Mouse (Mus musculus) heart, embryonic 14.5 days (tissue): ENCODE measurements around the gene Trp53i13. TPM values are rescaled to one million over a fixed set of nuclear protein-coding genes. Genes with fewer than 3 reads are reported as not detected.
A peak's percentile ranks its signal among the peaks of the same experiment; 100 is the strongest.
"Not testable (repeated sequence)": the region's sequence is repeated elsewhere in the genome, so short reads cannot be mapped to it uniquely, and the experiment has no call there.

ENCODE experiments used
- ATAC-seq: fragments of 200-750 bp; cut with Nextera tagmentation; 2 replicates; pipeline ENCODE4 v1.8.0; 2017; ENCODE audit warnings: low read depth, moderate TSS enrichment; ENCODE audit not compliant: insufficient number of reproducible peaks, insufficient read depth, low FRiP score
- H3K27ac ChIP-seq, 2 experiments: fragments of 200-500 bp in 1 of 2; fragments of 300-500 bp in 1 of 2; sonication (generic) in 1 of 2; replicated peaks in 1 of 2; 2 replicates each; pipeline ENCODE4 v1.5.1; 2012 to 2014; ENCODE audit warnings: low read depth in 2 of 2, low read length in 2 of 2, control low read depth in 1 of 2, mild to moderate bottlenecking in 1 of 2, mixed read lengths in 1 of 2; ENCODE audit not compliant: control insufficient read depth in 1 of 2, insufficient read depth in 1 of 2
- H3K27me3 ChIP-seq: fragments of 300-500 bp; sonication (generic); 2 replicates; pipeline ENCODE4 v1.6.1; 2014; ENCODE audit warnings: mild to moderate bottlenecking, low read length, control low read depth; ENCODE audit not compliant: control insufficient read depth, insufficient read depth
- H3K36me3 ChIP-seq: fragments of 300-500 bp; sonication (generic); 2 replicates; pipeline ENCODE4 v1.6.1; 2014; ENCODE audit warnings: mild to moderate bottlenecking, control low read depth, low read length, mixed read lengths; ENCODE audit not compliant: control insufficient read depth, insufficient read depth
- H3K4me1 ChIP-seq, 2 experiments: fragments of 200-500 bp in 1 of 2; fragments of 300-500 bp in 1 of 2; sonication (generic) in 1 of 2; 2 replicates each; pipeline ENCODE4 v1.6.1; 2012 to 2014; ENCODE audit warnings: low read length in 2 of 2, control low read depth in 1 of 2, mixed read lengths in 1 of 2; ENCODE audit not compliant: control insufficient read depth in 2 of 2, insufficient read depth in 2 of 2
- H3K4me2 ChIP-seq: fragments of 300-500 bp; sonication (generic); 2 replicates; pipeline ENCODE4 v1.6.1; 2014; ENCODE audit warnings: mild to moderate bottlenecking, low read length
- H3K4me3 ChIP-seq, 2 experiments: fragments of 200-500 bp in 1 of 2; fragments of 300-500 bp in 1 of 2; sonication (generic) in 1 of 2; 2 replicates each; pipeline ENCODE4 v1.5.1; 2012 to 2014; ENCODE audit warnings: low read length in 2 of 2, mild to moderate bottlenecking in 2 of 2, control low read depth in 1 of 2, low read depth in 1 of 2, moderate library complexity in 1 of 2; ENCODE audit not compliant: control insufficient read depth in 1 of 2, insufficient read depth in 1 of 2
- H3K9ac ChIP-seq: fragments of 300-500 bp; sonication (generic); 2 replicates; pipeline ENCODE4 v1.6.1; 2014; ENCODE audit warnings: mild to moderate bottlenecking, low read length
- H3K9me3 ChIP-seq: fragments of 300-500 bp; sonication (generic); 2 replicates; pipeline ENCODE4 v1.6.1; 2016; ENCODE audit warnings: low read length, control low read depth; ENCODE audit not compliant: control insufficient read depth
- WGBS: fragments of 180-500 bp; shearing (Covaris S2); extraction: QIAGEN DNeasy Blood & Tissue Kit; methylation state at CpG from one replicate; pipeline ENCODE4 v1.1.7; 2014; 5-methylcytosine and 5-hydroxymethylcytosine counted together
- polyA plus RNA-seq: library from polyadenylated mRNA; unstranded; fragments of >200 nt; fragmentation: Nextera tagmentation; extraction: Ambion mirVana; gene quantifications from 2 replicates; pipeline ENCODE4 v1.2.1, GENCODE M21; 2014

Gene Trp53i13
- polyA plus RNA-seq, result 28.7 and 30.0 TPM in 2 replicates

DNA sequence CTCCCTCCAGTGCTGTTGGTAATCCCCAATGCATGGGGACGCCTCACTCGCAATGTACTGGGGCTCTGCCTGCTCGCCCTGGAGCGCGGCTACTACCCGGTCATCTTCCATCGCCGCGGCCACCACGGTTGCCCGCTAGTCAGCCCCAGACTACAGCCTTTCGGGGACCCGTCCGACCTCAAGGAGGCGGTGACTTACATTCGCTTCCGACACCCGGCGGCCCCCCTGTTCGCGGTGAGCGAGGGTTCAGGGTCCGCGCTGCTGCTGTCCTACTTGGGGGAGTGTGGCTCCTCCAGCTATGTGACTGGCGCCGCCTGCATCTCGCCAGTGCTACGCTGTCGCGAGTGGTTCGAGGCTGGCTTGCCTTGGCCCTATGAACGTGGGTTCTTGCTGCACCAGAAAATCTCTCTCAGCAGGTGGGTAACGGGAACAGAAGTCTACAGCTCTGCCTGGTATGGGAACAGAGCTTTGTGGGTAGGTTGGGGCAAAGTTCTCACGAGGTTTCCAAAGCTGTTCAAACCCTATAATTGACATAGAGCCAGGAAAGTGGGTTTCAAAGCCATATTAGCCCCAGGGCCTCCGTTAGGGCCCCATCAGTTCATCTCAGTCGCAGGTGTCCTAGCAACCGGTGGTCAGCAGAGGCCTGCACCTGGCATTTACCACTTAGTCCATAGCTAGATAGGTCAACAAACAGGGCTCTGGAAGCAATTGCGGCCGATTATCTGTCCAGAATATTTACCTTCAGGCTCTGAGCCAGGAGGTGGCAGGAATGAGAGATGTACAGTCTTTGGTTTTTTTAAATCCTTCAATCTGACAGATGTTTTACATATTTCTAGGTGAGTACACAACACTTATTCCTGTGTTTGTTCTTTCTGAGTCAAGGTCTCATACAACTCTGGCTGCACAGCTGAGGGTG lies at the start of gene Trp53i13:
Gene Trp53i13 (minus strand): TSS at position 344 of the 916 bp plus-strand sequence.
- Histone ChIP-seq H3K9ac (peak within 1 kb of the TSS; percentile 70), H3K27me3 (peaks cover 8% of the 10 kb centered on the region), H3K36me3 (no peaks in the 10 kb centered on the region), H3K27ac (peak within 1 kb of the TSS in 1 of 2 experiments; percentile 63; a peak in 1 of 4 replicates), H3K4me1 (peaks cover 21 to 29% of the 10 kb centered on the region in 2 experiments), H3K4me2 (peak within 1 kb of the TSS; percentile 98), H3K9me3 (no peaks in the 10 kb centered on the region), H3K4me3 (peak within 1 kb of the TSS; percentile 52 to 56)
- WGBS, result 11% methylated on average over 39 of the region's 39 CpGs
- no peak for ATAC-seq

DNA sequence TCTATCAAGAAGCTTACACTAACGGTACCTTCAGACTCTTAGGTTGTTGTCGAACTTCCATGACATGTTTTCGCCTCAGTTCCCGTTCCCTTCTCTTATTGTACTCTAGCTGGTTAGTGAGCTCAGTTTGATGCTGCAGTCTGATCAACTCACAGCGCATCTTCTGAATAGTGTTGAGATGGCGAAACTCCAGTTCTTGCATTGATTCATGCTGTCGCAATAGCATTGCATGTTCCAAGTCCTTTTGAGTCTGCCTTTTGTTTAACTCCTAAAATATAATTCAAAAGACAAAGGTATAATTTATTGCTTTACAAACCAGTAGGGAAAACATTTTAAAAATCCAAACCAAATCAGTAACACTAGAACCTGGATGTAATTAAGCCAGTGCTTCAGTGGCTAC lies 29.5 kb upstream of the Trp53i13 start:
- no peak for ATAC-seq
- Histone ChIP-seq H3K9me3 (no peaks in the 10 kb centered on the region), H3K4me2 (no peak overlapping the region), H3K27me3 (no peaks in the 10 kb centered on the region), H3K4me1 (no peaks in the 10 kb centered on the region), H3K9ac (no peak overlapping the region), H3K4me3 (no peak overlapping the region), H3K27ac (no peak overlapping the region), H3K36me3 (peaks cover 89% of the 10 kb centered on the region)
- WGBS, result 96% methylated on average over 7 of the region's 7 CpGs

- H3K9me3 ChIP-seq, result no peaks in the 10 kb centered on the region
- H3K36me3 ChIP-seq, result peaks cover 55% of the 10 kb centered on the region
- H3K27ac ChIP-seq, result no peak overlapping the region
- H3K4me2 ChIP-seq, result no peak overlapping the region
- ATAC-seq, result no peak
- no peaks in the 10 kb centered on the region for H3K4me1 ChIP-seq
- H3K27me3 ChIP-seq, result no peaks in the 10 kb centered on the region
- WGBS, result 88% methylated on average over 4 of the region's 4 CpGs
- no peak overlapping the region for H3K4me3 ChIP-seq
- no peak overlapping the region for H3K9ac ChIP-seq
Measured at GRCm38 (mm10) chr11:77532202-77532846, 16.5 kb upstream of the Trp53i13 start.

GRCm38 (mm10) chr11:77530862-77531261 lies 15.1 kb upstream of the Trp53i13 start:
- Histone ChIP-seq H3K4me3 (no peak overlapping the region), H3K27me3 (no peaks in the 10 kb centered on the region), H3K4me2 (no peak overlapping the region), H3K36me3 (peaks cover 40% of the 10 kb centered on the region), H3K9me3 (no peaks in the 10 kb centered on the region), H3K9ac (no peak overlapping the region), H3K27ac (no peak overlapping the region), H3K4me1 (no peaks in the 10 kb centered on the region)
- WGBS, result 71% methylated on average over 2 of the region's 2 CpGs
- ATAC-seq, result no peak

- H3K27me3 ChIP-seq, result no peaks in the 10 kb centered on the region
- H3K36me3 ChIP-seq, result peaks cover 31% of the 10 kb centered on the region
- no peak overlapping the region for H3K9ac ChIP-seq
- no peak overlapping the region for H3K4me3 ChIP-seq
- no peaks in the 10 kb centered on the region for H3K9me3 ChIP-seq
- H3K27ac ChIP-seq, result no peak overlapping the region
- H3K4me2 ChIP-seq, result no peak overlapping the region
- H3K4me1 ChIP-seq, result no peaks in the 10 kb centered on the region
- 67% methylated on average over 3 of the region's 3 CpGs for WGBS
- no peak for ATAC-seq
Measured at GRCm38 (mm10) chr11:77529644-77530043, 13.9 kb upstream of the Trp53i13 start.

- peaks cover 22% of the 10 kb centered on the region for H3K36me3 ChIP-seq
- not testable (repeated sequence) for H3K4me3 ChIP-seq, H3K27ac ChIP-seq, H3K4me2 ChIP-seq, ATAC-seq, H3K9ac ChIP-seq, H3K27me3 ChIP-seq, H3K4me1 ChIP-seq, H3K9me3 ChIP-seq
- 84% methylated on average over 3 of the region's 3 CpGs for WGBS
Measured at GRCm38 (mm10) chr11:77528420-77528819, 12.6 kb upstream of the Trp53i13 start.

DNA sequence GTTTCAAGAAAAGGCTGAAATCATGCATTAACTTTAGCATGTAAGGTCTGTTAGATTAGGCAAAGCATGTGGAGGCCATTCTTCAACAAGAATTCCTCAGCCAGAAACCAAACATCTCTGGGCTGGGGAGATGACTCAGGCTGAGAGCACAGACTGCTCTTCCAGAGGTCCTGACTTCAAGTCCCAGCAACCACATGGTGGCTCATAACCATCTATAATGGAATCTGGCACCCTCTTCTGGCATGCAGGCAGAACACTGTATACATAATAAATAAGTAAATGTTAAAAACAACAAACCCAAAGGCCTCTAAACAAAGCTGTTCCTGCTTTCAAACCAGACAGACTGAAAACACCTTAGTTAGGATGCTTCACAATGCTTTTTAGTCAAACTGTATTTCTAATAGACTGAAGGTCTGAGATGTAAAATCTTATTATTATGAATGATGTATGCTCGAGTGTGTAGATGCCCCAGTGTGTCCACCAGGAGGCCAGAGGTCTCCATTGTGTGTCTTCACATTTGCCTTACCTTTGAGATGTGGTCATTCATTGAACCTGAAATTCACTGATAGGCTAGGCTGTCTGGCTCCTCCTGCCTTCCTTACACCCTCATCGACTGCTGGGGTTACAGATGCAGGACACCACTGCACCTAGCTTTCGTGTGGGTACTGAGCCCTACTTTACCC lies 10.2 kb upstream of the Trp53i13 start:
- no peak for ATAC-seq
- H3K36me3 ChIP-seq, result peaks cover 10% of the 10 kb centered on the region
- H3K27ac ChIP-seq, result no peak overlapping the region
- no peak overlapping the region for H3K4me3 ChIP-seq
- no peaks in the 10 kb centered on the region for H3K4me1 ChIP-seq
- H3K27me3 ChIP-seq, result no peaks in the 10 kb centered on the region
- WGBS, result 75% methylated on average over 3 of the region's 3 CpGs
- no peaks in the 10 kb centered on the region for H3K9me3 ChIP-seq
- H3K9ac ChIP-seq, result no peak overlapping the region
- H3K4me2 ChIP-seq, result no peak overlapping the region
